8 mouse cellular contexts compared by ENCODE assay signal in the genomic region with DNA sequence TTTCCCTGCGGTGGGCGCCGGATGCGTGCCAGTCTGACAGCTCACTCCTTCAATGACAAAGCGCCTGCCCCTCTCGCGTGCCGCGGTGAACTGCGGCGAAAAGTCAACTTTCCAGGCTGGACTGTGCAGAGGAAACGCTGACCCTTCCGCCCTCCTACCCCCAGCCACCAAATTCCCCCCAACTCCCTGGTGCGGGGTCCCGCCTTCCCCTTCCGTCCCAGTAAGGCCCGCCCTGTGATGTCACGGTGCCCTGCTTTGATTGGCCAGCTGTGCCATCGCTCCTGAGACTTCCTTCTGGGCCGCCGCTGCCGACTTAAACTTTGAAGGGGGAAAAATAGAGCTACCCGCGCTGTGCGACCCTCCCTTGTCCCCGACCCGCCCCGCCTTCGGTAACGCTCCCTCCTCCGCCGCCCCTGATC. TPM values are rescaled to one million over a fixed set of nuclear protein-coding genes. Genes with fewer than 3 reads are reported as not detected.
DNase-seq lines count a peak whose midpoint lies in the region; TF ChIP-seq lines count a peak whose summit lies in the region.

A gene (plus strand): TSS at position 258 of the 419 bp plus-strand sequence.

- DNase-seq in adrenal gland, adult (ENCODE audit: inconsistent age in 2 of 2, low spot score in 1 of 2), result peak; percentile 93 to 98
- peak; percentile 97 for DNase-seq in embryo, embryonic 10 days (ENCODE audit: low spot score)
- DNase-seq in gastrocnemius, postnatal 10 days, result peak; percentile 86
- DNase-seq in hindlimb bud, embryonic 11.5 days (ENCODE audit: extremely low spot score, low read depth, low spot score), result peak; percentile 49
- peak; percentile 84 to 87 for DNase-seq in left cerebral cortex, adult 2 months (ENCODE audit: extremely low spot score in 1 of 2, low spot score in 2 of 2)
- peak; percentile 70 for DNase-seq in retina, postnatal 7 days (ENCODE audit: low read depth, low spot score)
- peak; percentile 75 for DNase-seq in urinary bladder, adult 2 months (ENCODE audit: low spot score)

- no peaks in the 10 kb centered on the region for H3K79me2 ChIP-seq in macrophage (ENCODE audit: inconsistent target)

- TF ChIP-seq CTCF in left cerebral cortex, adult 2 months (IDR thresholded peaks at IDR 0.05), result no peak

- WGBS in macrophage (ENCODE audit: missing documents), result 1% methylated on average over 27 of the region's 32 CpGs

- peak within 1 kb of the TSS; percentile 83 for H3K27ac ChIP-seq in left cerebral cortex, adult 2 months
- peak within 1 kb of the TSS; percentile 42 for H3K27ac ChIP-seq in macrophage

- H3K4me3 ChIP-seq in left cerebral cortex, adult 2 months, result peak within 1 kb of the TSS; percentile 49
- peak within 1 kb of the TSS; percentile 89 for H3K4me3 ChIP-seq in macrophage (ENCODE audit: inconsistent target)

- peaks cover 24% of the 10 kb centered on the region; the same call in 1 of the 2 replicates for H3K36me3 ChIP-seq in macrophage (ENCODE audit: inconsistent target)

- intact Hi-C loops in left cerebral cortex, adult 2 months (cut with DNase I), result no loop called here

RNA-seq across cellular contexts. Expression of the gene that starts here (rescaled TPM):
- 10 to 100 TPM in 1 of 2 experiments, 1 to 10 TPM in 1; 9.8 to 14.0 TPM for total RNA-seq in gastrocnemius, postnatal 10 days (2021)
- total RNA-seq in left cerebral cortex, adult 2 months (2021), result 10 to 100 TPM in 1 of 2 experiments, 1 to 10 TPM in 1; 6.3 to 12.0 TPM
- total RNA-seq in macrophage (2018; cell fraction: chromatin; rRNA removed), result 10 to 100 TPM in 18 of 26 experiments, 1 to 10 TPM in 8; 3.4 to 27.0 (median 12.2) TPM
- total RNA-seq in macrophage (2018; cell fraction: cytosol; rRNA removed), result 1 to 10 TPM; 2.7 to 8.6 (median 5.6) TPM
- total RNA-seq in macrophage (2018; cell fraction: nucleus; rRNA removed), result 10 to 100 TPM in 10 of 26 experiments, 1 to 10 TPM in 16; 3.1 to 15.4 (median 7.7) TPM
- 3.7 to 6.1 TPM (median 4.8 TPM) in 3 replicates for polyA plus RNA-seq in macrophage (2018)
- polyA plus RNA-seq in urinary bladder, adult 2 months (2012; rRNA removed), result 19.2 and 24.4 TPM in 2 replicates

Comparison
In these comparisons a context has a peak if more than half of its experiments do, and no peak if none do; other contexts are left out.
1. Peak in every context shown above with its lines: DNase-seq, H3K4me3 ChIP-seq and H3K27ac ChIP-seq.